Mouse (Mus musculus) urinary bladder, postnatal 0 days (tissue): ENCODE measurements around the gene Zic1. TPM values are rescaled to one million over a fixed set of nuclear protein-coding genes. Genes with fewer than 3 reads are reported as not detected.

Experiments used
- polyA plus RNA-seq: library from polyadenylated mRNA; unstranded; fragments of >200 nt; fragmentation: Nextera tagmentation; extraction: Ambion mirVana; gene quantifications from 2 replicates; pipeline ENCODE4 v1.2.1, GENCODE M21; 2015

The Zic1 gene
- polyA plus RNA-seq: not detected in 2 replicates

DNA sequence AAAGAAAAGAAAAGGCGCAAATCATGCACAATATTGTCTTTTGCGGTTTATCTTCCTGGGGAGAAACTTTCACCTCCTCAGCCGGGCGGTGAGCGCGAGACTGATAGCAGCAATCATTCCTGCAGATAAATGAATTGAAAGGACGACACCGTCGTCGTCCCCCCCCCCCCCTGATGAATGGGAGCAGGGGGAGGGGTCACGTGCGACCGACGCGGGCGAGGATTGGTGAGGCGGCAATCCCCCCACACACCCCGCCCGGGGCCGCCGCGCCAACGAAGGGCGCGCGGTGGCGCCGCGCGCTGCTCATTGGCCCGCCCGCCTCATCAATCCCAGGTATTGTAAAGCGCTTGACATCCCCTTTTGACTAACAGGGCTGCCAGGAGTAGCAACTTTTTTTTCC lies at the start of gene Zic1:
TSS of gene Zic1 (minus strand) at position 147 of the 400 bp plus-strand sequence.

DNA sequence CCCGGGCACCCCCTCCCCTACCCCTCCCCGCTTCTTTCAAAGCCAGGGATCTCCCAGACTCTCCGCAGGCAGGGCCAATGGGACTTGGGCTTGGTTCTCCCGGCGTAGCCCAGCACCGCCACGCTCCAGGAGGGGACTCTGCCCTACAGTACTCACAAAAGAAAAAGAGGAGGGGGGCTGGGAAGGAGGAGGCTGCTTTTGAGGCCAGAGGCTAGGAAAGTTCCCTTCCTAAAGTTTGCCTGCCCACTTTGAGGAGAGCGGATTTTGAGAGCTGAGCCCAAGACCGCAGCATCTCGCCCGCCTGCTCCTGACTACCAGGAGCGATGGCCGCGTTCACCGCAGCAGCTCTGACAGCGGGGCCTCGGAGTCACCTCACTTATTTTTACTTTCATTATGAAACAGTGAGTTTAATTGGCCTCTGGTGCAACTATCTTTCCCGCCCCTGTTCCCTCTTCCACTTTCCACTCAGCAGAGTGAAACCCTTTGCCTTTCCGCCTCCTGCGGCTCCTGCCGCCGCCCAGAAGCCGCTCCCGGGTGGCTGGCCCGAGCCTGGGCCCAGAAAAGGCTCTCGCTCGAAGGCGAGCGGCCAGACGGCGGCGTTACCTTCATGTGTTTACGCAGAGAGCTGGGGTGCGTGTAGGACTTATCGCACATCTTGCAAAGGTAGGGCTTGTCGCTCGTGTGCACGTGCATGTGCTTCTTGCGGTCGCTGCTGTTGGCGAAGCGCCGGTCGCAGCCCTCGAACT lies 3.6 kb downstream of the Zic1 start, which contains the start of gene Zic4:
TSS of gene Zic4 (plus strand) at position 558 of the 746 bp plus-strand sequence.

Other genes with a start within 250 kb of the Zic1 start
- gene Zic4, start 3.4 kb downstream of the Zic1 start, polyA plus RNA-seq: not detected in 2 replicates